ENCODE assay signal across 23 mouse cellular contexts in genomic region chr5:140672115-140672514, GRCm38 (mm10). TPM values are rescaled to one million over a fixed set of nuclear protein-coding genes. Genes with fewer than 3 reads are reported as not detected.
DNase-seq lines count a peak whose midpoint lies in the region; ATAC-seq and TF ChIP-seq lines count a peak whose summit lies in the region.
"Had no signal": no experiment of that assay in that cellular context is flagged by ENCODE, and none has a peak within 500 bp of the region (broad histone marks: within the 10 kb centered on the region; RNA-seq: fewer than 3 reads in every experiment).

No protein-coding gene starts in this region.

- H3K9ac ChIP-seq in forebrain, postnatal 0 days, result no peak overlapping the region
- H3K9ac ChIP-seq in intestine, embryonic 15.5 days, result no peak overlapping the region
- H3K9ac ChIP-seq in stomach, embryonic 14.5 days (replicated peaks; ENCODE audit: low read depth, low read length), result no peak overlapping the region
- H3K9ac ChIP-seq: embryonic facial prominence, embryonic 12.5 days; forebrain, embryonic 12.5 days; heart, embryonic 12.5 days; hindbrain, embryonic 15.5 days had no signal

- peak; percentile 16; the same call in 1 of the 2 replicates for ATAC-seq in forebrain, postnatal 0 days
- ATAC-seq in intestine, embryonic 15.5 days, result peak; percentile 50
- peak; percentile 59 for ATAC-seq in stomach, embryonic 14.5 days (ENCODE audit: insufficient number of reproducible peaks, insufficient read depth, low FRiP score, low read depth)
- ATAC-seq: CD4-positive, CD25-positive, alpha-beta regulatory T cell, adult 4 months; forebrain, embryonic 16.5 days had no signal

- no peak for TF ChIP-seq CTCF in forebrain, postnatal 0 days (IDR thresholded peaks at IDR 0.05; ENCODE audit: low read depth)

- H3K4me1 ChIP-seq in forebrain, postnatal 0 days (ENCODE audit: insufficient read depth), result no peaks in the 10 kb centered on the region
- H3K4me1 ChIP-seq in forebrain, embryonic 10.5 days, result 0 out of 2 replicates have a peak, but pooled peaks cover 3% of the 10 kb centered on the region
- 0 out of 2 replicates have a peak, but pooled peaks cover 8% of the 10 kb centered on the region for H3K4me1 ChIP-seq in intestine, embryonic 15.5 days (replicated peaks)
- H3K4me1 ChIP-seq in stomach, embryonic 14.5 days (ENCODE audit: control insufficient read depth, insufficient read depth, low read length), result 0 out of 2 replicates have a peak, but pooled peaks cover 4% of the 10 kb centered on the region
- H3K4me1 ChIP-seq: embryonic facial prominence, embryonic 12.5 days; forebrain, embryonic 12.5 days had no signal

- no peak overlapping the region for H3K4me2 ChIP-seq in forebrain, postnatal 0 days (ENCODE audit: low read depth)
- H3K4me2 ChIP-seq in intestine, embryonic 15.5 days (replicated peaks), result no peak overlapping the region
- H3K4me2 ChIP-seq in stomach, embryonic 14.5 days (replicated peaks; ENCODE audit: low read depth, low read length), result no peak overlapping the region
- H3K4me2 ChIP-seq: embryonic facial prominence, embryonic 12.5 days; forebrain, embryonic 12.5 days; heart, embryonic 12.5 days; hindbrain, embryonic 15.5 days had no signal

- WGBS in forebrain, postnatal 0 days, result 90% methylated on average over 6 of the region's 6 CpGs
- 91% methylated on average over 6 of the region's 6 CpGs for WGBS in forebrain, embryonic 10.5 days
- 67% methylated on average over 6 of the region's 6 CpGs for WGBS in intestine, embryonic 15.5 days
- 64% methylated on average over 6 of the region's 6 CpGs for WGBS in stomach, embryonic 14.5 days

- H3K27ac ChIP-seq in forebrain, postnatal 0 days (ENCODE audit: low read depth, low read length), result peak overlapping the region; percentile 29; the same call in 1 of the 2 replicates
- H3K27ac ChIP-seq in forebrain, embryonic 10.5 days, result no peak overlapping the region
- H3K27ac ChIP-seq in intestine, embryonic 15.5 days, result peak overlapping the region; percentile 73
- H3K27ac ChIP-seq in stomach, embryonic 14.5 days (ENCODE audit: low read length), result peak overlapping the region; percentile 76; the same call in 1 of the 2 replicates
- H3K27ac ChIP-seq: embryonic facial prominence, embryonic 12.5 days; forebrain, embryonic 12.5 days; heart, adult 2 months; hindbrain, embryonic 15.5 days had no signal

- no peaks in the 10 kb centered on the region for H3K9me3 ChIP-seq in forebrain, postnatal 0 days (ENCODE audit: low read length)
- H3K9me3 ChIP-seq in forebrain, embryonic 10.5 days, result peaks cover 9% of the 10 kb centered on the region
- no peaks in the 10 kb centered on the region for H3K9me3 ChIP-seq in intestine, embryonic 15.5 days
- peaks cover 7% of the 10 kb centered on the region; the same call in 1 of the 2 replicates for H3K9me3 ChIP-seq in stomach, embryonic 14.5 days (ENCODE audit: control insufficient read depth, low read depth, low read length)
- H3K9me3 ChIP-seq: embryonic facial prominence, embryonic 12.5 days; forebrain, embryonic 12.5 days; hindbrain, embryonic 15.5 days had no signal

- DNase-seq in forebrain, postnatal 0 days, result no peak
- no peak for DNase-seq in forebrain, embryonic 10.5 days (ENCODE audit: extremely low spot score, low spot score)
- DNase-seq in retina, embryonic 14.5 days (ENCODE audit: low spot score), result no peak
- no peak for DNase-seq in spleen, adult 12 weeks (ENCODE audit: low spot score)
- no peak for DNase-seq in yolk sac, embryonic 10.5 days (ENCODE audit: low spot score)
- DNase-seq: adrenal gland, adult 8-10 months; adrenal gland, postnatal 36 days; B cell, adult 2 months; cerebellum, adult 11 months; cerebellum, adult 8-10 months; cerebellum, postnatal 14 days; embryo, embryonic 11 days; gastrocnemius, postnatal 14 days had no signal

- H3K27me3 ChIP-seq in forebrain, postnatal 0 days (ENCODE audit: insufficient read depth, low read length), result no peaks in the 10 kb centered on the region
- no peaks in the 10 kb centered on the region for H3K27me3 ChIP-seq in forebrain, embryonic 10.5 days (ENCODE audit: poor library complexity, severe bottlenecking)
- no peaks in the 10 kb centered on the region for H3K27me3 ChIP-seq in intestine, embryonic 15.5 days (replicated peaks)
- H3K27me3 ChIP-seq in stomach, embryonic 14.5 days (ENCODE audit: control insufficient read depth, insufficient read depth, low read length), result no peaks in the 10 kb centered on the region
- H3K27me3 ChIP-seq: embryonic facial prominence, embryonic 12.5 days; forebrain, embryonic 12.5 days; heart, embryonic 12.5 days; hindbrain, embryonic 15.5 days had no signal

- H3K36me3 ChIP-seq in forebrain, postnatal 0 days (ENCODE audit: insufficient read depth), result peaks cover 65% of the 10 kb centered on the region
- peaks cover 89% of the 10 kb centered on the region for H3K36me3 ChIP-seq in forebrain, embryonic 10.5 days (replicated peaks)
- H3K36me3 ChIP-seq in intestine, embryonic 15.5 days, result peaks cover 12% of the 10 kb centered on the region
- H3K36me3 ChIP-seq in stomach, embryonic 14.5 days (ENCODE audit: control insufficient read depth, insufficient read depth, low read length), result peaks cover 19% of the 10 kb centered on the region
- H3K36me3 ChIP-seq: G1E had no signal

- H3K4me3 ChIP-seq in forebrain, postnatal 0 days (ENCODE audit: low read depth, low read length), result no peak overlapping the region
- no peak overlapping the region for H3K4me3 ChIP-seq in forebrain, embryonic 10.5 days
- H3K4me3 ChIP-seq in intestine, embryonic 15.5 days (replicated peaks), result no peak overlapping the region
- H3K4me3 ChIP-seq in stomach, embryonic 14.5 days (ENCODE audit: low read depth, low read length), result no peak overlapping the region
- H3K4me3 ChIP-seq: embryonic facial prominence, embryonic 12.5 days; forebrain, embryonic 12.5 days; heart, adult 2 months; heart, embryonic 12.5 days; hindbrain, embryonic 15.5 days had no signal

RNA-seq across cellular contexts. Expression of gene Ttyh3, which starts 23.3 kb away (rescaled TPM):
- total RNA-seq in forebrain, postnatal 0 days (2014; rRNA removed), result 114 and 163 TPM in 2 replicates
- 65.0 and 67.9 TPM in 2 replicates for polyA plus RNA-seq in forebrain, postnatal 0 days (2015; fragmentation: Nextera tagmentation; extraction: Ambion mirVana)
- polyA plus RNA-seq in forebrain, embryonic 10.5 days (2016; fragmentation: Nextera tagmentation; extraction: Ambion mirVana), result 31.6 and 35.7 TPM in 2 replicates
- polyA plus RNA-seq in intestine, embryonic 15.5 days (2015; fragmentation: Nextera tagmentation; extraction: Ambion mirVana), result 34.5 and 34.7 TPM in 2 replicates
- 41.9 and 43.1 TPM in 2 replicates for polyA plus RNA-seq in stomach, embryonic 14.5 days (2014; fragmentation: Nextera tagmentation; extraction: Ambion mirVana)

RNA-seq across cellular contexts. Expression of gene Iqce, which starts 30.1 kb away (rescaled TPM):
- total RNA-seq in forebrain, postnatal 0 days (2014; rRNA removed), result 30.6 TPM in 2 replicates
- 19.0 and 27.1 TPM in 2 replicates for polyA plus RNA-seq in forebrain, postnatal 0 days (2015; fragmentation: Nextera tagmentation; extraction: Ambion mirVana)
- polyA plus RNA-seq in forebrain, embryonic 10.5 days (2016; fragmentation: Nextera tagmentation; extraction: Ambion mirVana), result 24.0 and 30.5 TPM in 2 replicates
- polyA plus RNA-seq in intestine, embryonic 15.5 days (2015; fragmentation: Nextera tagmentation; extraction: Ambion mirVana), result 18.8 and 19.4 TPM in 2 replicates
- polyA plus RNA-seq in stomach, embryonic 14.5 days (2014; fragmentation: Nextera tagmentation; extraction: Ambion mirVana), result 24.7 and 28.1 TPM in 2 replicates

RNA-seq across cellular contexts. Expression of gene Brat1, which starts 32.7 kb away (rescaled TPM):
- 30.0 and 39.1 TPM in 2 replicates for total RNA-seq in forebrain, postnatal 0 days (2014; rRNA removed)
- polyA plus RNA-seq in forebrain, postnatal 0 days (2015; fragmentation: Nextera tagmentation; extraction: Ambion mirVana), result 15.8 and 17.4 TPM in 2 replicates
- 21.5 and 23.6 TPM in 2 replicates for polyA plus RNA-seq in forebrain, embryonic 10.5 days (2016; fragmentation: Nextera tagmentation; extraction: Ambion mirVana)
- polyA plus RNA-seq in intestine, embryonic 15.5 days (2015; fragmentation: Nextera tagmentation; extraction: Ambion mirVana), result 18.9 and 20.3 TPM in 2 replicates
- 12.5 and 14.8 TPM in 2 replicates for polyA plus RNA-seq in stomach, embryonic 14.5 days (2014; fragmentation: Nextera tagmentation; extraction: Ambion mirVana)

RNA-seq across cellular contexts. Expression of gene Amz1, which starts 51.8 kb away (rescaled TPM):
- 12.1 and 12.2 TPM in 2 replicates for total RNA-seq in forebrain, postnatal 0 days (2014; rRNA removed)
- polyA plus RNA-seq in forebrain, postnatal 0 days (2015; fragmentation: Nextera tagmentation; extraction: Ambion mirVana), result 8.7 and 14.2 TPM in 2 replicates
- 0.63 and 0.66 TPM in 2 replicates for polyA plus RNA-seq in forebrain, embryonic 10.5 days (2016; fragmentation: Nextera tagmentation; extraction: Ambion mirVana)
- polyA plus RNA-seq in intestine, embryonic 15.5 days (2015; fragmentation: Nextera tagmentation; extraction: Ambion mirVana), result 1.1 TPM in 2 replicates
- polyA plus RNA-seq in stomach, embryonic 14.5 days (2014; fragmentation: Nextera tagmentation; extraction: Ambion mirVana), result 1.1 and 1.2 TPM in 2 replicates
